Comparison of ENCODE assay signal across 8 mouse cellular contexts in the genomic region with DNA sequence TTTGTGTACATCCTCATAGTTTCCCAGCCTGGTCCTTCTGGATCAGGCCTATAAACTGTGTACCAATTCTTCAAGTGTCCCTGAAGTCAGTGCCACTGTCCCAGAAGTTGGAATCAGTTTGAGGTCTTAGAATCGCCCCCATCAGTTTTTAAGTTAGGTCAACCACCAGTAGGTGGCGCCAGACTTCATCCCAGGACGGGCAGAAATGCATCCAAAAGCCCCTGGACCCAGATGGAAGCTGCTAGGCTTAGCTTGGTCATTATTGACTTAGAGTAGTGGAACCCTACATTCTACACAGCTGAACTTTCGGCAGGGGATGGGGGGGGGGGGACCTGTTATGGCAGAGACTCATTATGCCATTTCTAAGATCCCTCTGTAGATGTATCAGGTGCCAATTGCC.
DNase-seq lines count a peak whose midpoint lies in the region; TF ChIP-seq lines count a peak whose summit lies in the region.

No protein-coding gene starts in this region.

- no peak for DNase-seq in cerebellum, adult 2 months
- DNase-seq in cerebellum, adult 8-10 months = no peak
- DNase-seq in left cerebral cortex, adult 2 months (ENCODE audit: extremely low spot score in 1 of 2, low spot score in 2 of 2) = peak in 1 of 2 experiments; percentile 22
- no peak for DNase-seq in left cerebral cortex, postnatal 36 days (ENCODE audit: low spot score in 2 of 2)
- DNase-seq in MN1 (ENCODE audit: low spot score) = peak; percentile 10
- DNase-seq in ovary, postnatal 10 days (ENCODE audit: low spot score) = no peak

- no peaks in the 10 kb centered on the region for H3K4me1 ChIP-seq in cerebellum, adult 2 months (ENCODE audit: control insufficient read depth, insufficient read depth, low read length)
- no peaks in the 10 kb centered on the region for H3K4me1 ChIP-seq in embryonic fibroblast, embryonic 13.5 days (ENCODE audit: control insufficient read depth, insufficient read depth, low read length)
- no peaks in the 10 kb centered on the region for H3K4me1 ChIP-seq in olfactory bulb, adult 2 months (ENCODE audit: control insufficient read depth, insufficient read depth, low read length)

- intact Hi-C loops in left cerebral cortex, adult 2 months (cut with DNase I) = loop anchor here (10.0 kb wide), 1 partner anchor 467 kb away; no protein-coding TSS in a partner anchor
- intact Hi-C loops in left cerebral cortex, postnatal 36 days (cut with DNase I) = loop anchor here (5.0 kb wide), 1 partner anchor 469 kb away; no protein-coding TSS in a partner anchor

- H3K4me3 ChIP-seq in cerebellum, adult 2 months (replicated peaks; ENCODE audit: insufficient read depth, low read depth, low read length) = no peak overlapping the region
- H3K4me3 ChIP-seq in left cerebral cortex, adult 2 months = no peak overlapping the region
- no peak overlapping the region for H3K4me3 ChIP-seq in embryonic fibroblast, embryonic 13.5 days (ENCODE audit: insufficient read depth, low read length)
- no peak overlapping the region for H3K4me3 ChIP-seq in olfactory bulb, adult 2 months (ENCODE audit: insufficient read depth, low read depth, low read length)

- no peak for TF ChIP-seq POLR2A in cerebellum, adult 2 months (IDR thresholded peaks at IDR 0.05; ENCODE audit: borderline replicate concordance, insufficient read depth, low read length)
- TF ChIP-seq POLR2A in embryonic fibroblast, embryonic 13.5 days (IDR thresholded peaks at IDR 0.05; ENCODE audit: low read depth, low read length) = no peak
- no peak for TF ChIP-seq POLR2A in olfactory bulb, adult 2 months (IDR thresholded peaks at IDR 0.05; ENCODE audit: insufficient read depth, low read depth, low read length)

- H3K27ac ChIP-seq in cerebellum, adult 2 months (ENCODE audit: insufficient read depth, low read length) = no peak overlapping the region
- H3K27ac ChIP-seq in left cerebral cortex, adult 2 months = no peak overlapping the region
- no peak overlapping the region for H3K27ac ChIP-seq in embryonic fibroblast, embryonic 13.5 days (ENCODE audit: insufficient read depth, low read length)
- H3K27ac ChIP-seq in olfactory bulb, adult 2 months (ENCODE audit: insufficient read depth, low read depth, low read length) = no peak overlapping the region

- no peaks in the 10 kb centered on the region for H3K27me3 ChIP-seq in cerebellum, adult 2 months (ENCODE audit: control insufficient read depth, insufficient read depth, low read length)

- TF ChIP-seq CTCF in cerebellum, adult 2 months (IDR thresholded peaks at IDR 0.05; ENCODE audit: borderline replicate concordance, insufficient read depth, low read depth, low read length) = peak; percentile 37; the same call in 1 of the 2 replicates
- peak; percentile 59 for TF ChIP-seq CTCF in left cerebral cortex, adult 2 months (IDR thresholded peaks at IDR 0.05)
- TF ChIP-seq CTCF in embryonic fibroblast, embryonic 13.5 days (IDR thresholded peaks at IDR 0.05; ENCODE audit: borderline replicate concordance, insufficient read depth, low read length) = 0 out of 2 replicates have a peak, but pooled peaks have one; percentile 13
- peak; percentile 30; the same call in 1 of the 2 replicates for TF ChIP-seq CTCF in olfactory bulb, adult 2 months (IDR thresholded peaks at IDR 0.05; ENCODE audit: insufficient read depth, low read depth, low read length)

- WGBS in cerebellum, adult 2 months = 35% methylated on average over 4 of the region's 4 CpGs
- WGBS in olfactory bulb, adult 2 months = 45% methylated on average over 4 of the region's 4 CpGs
